Mouse (Mus musculus): ENCODE measurements at regions not wholly inside any gene's neighbourhood (a gene's known extent, or its start where the extent isn't known, plus 50 kb on each side); places are given as distances from the start of the nearest gene placed in this dataset.

DNA sequence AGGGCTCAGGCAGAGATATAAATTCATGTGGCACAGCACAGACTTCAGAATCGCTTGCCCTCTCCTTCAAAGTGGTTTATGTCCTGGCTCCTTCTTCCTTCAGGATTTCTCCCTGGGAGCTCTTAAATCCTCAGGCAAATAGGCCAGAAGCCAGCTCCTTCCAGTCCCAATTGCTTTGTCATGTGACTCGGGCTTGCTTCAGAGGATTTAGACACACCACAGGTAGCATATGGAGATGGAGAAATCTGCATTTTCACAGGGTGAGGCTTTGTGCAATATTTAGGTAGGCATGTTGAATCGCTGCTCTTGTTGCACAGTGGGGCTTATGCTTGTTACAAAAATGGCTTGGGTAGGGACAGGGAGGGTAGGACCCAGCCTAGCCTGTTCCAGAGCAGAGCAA is 309.8 kb downstream of the Cmpk2 start:
- no peak for DNase-seq

DNA sequence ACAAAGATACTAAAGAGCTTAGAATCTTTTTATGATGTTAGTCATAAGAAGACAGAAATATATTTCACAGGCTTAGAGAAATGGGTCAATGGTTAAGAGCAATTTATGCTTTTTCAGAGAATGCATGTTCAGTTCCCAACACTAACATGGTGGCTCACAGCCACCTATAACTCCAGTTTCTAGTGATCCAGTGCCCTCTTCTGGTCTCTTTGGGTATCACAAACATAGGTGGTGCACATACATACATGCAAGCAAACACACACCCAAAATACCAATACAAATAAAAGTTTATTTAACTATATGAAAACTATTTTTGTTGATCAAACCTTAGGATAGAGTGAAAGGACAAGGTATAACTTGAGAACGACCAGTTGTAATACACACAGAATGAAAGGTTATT is 308.0 kb downstream of the Cmpk2 start:
- DNase-seq, result no peak

DNA sequence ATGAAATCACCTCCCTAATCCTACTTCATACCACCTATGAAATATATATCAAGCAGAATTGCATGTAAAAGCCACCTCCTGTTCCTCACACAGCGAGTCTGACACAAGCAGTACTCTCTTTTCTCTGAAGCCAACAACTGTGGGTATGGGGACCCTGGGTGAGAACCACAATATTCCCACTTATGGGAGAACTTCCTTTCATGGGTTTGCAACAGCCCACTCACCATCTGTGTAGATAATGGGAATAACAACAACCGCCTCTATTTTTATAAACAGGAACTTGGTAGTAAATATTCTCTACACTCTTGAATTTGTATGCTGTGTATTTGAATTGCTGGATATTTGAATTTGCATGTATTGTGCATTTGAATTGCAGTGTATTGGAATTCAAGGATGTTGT is 305.0 kb downstream of the Cmpk2 start:
- DNase-seq, result no peak

DNA sequence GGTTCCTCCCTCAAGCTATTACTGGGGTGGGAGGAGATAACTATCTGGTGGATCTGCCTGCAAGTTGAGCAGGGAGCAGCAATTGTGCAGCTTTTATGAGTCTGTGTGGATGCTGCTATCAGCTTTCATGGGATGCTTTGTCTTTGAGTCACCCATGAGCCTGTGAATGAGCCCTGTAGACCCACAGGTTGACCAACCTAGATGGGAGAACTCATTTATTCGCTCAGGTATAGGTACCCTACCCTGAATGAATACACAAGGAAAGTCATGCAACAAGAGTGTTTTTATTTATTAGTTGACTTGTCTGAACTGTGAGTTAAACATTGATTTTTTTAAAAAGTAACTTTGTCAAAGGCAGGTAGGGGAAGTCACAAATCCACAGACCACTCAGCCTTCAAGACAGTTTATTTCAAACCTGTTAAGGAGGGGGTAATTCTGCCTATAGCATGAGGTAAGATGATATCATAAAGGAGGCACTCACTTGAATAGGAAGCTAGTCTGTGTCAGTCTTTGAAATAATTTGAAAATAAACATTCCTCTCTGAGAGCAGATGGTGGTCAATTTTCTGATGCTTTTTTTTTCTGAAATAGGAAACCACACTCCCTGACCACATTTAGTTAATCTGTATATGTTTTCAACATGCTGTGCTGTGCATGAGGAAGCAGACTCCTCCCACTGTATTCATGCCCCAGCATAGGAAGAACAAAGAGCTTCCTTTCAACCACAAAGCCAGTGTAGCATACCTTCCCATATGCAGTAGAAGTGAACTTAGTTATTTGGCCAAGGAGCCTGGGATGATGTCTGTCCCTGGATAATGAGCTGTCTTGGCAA is 302.0 kb downstream of the Cmpk2 start:
- no peak for DNase-seq

DNA sequence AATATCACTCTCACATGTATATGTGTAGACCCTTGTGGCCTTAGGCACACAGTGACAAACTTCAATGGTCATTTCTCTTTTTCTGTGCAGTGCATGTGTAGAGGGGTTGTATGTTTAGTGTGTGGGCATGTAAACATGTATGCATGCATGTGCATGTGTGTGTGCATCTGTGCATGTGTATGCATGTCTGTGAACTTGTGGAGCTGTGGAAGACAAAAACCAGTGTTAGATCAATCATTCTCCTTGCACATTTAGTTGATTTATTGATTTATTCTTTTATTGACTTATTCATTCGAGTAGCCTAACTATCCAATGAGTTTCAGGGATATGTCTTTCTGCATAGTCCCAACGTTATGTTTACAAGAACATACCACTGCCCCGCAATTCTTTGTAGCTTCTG is 298.5 kb downstream of the Cmpk2 start:
- DNase-seq, result no peak

DNA sequence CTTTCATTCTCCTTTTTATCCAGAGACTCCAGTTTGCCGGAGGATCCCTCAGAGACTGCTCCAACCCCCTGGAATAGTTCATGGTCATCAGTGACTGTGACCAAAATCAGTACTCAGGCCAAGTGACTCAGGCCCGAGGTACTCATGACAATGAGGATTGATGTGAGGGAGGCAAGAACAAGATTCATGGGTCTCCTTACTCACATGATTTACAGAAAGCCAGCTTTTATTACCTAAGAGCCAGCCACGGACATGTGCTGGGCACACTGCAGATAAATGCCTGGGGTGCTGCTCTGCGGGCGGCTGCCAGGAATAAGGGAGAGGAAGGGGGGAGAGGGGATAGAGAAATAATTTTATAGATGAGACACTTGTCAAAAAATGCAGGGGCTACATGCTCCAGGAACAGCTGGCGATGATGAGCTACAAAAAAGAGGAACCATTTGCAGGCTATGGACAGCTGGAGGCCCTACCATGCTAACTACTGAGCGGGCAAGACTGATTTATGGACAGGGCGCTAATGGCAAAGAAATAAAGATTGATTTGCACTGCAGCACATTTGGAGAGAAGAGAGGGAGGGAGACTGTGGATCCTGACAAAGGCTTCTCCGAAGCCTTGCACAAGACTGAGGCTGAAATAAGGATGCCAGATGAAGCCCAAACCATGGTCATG is 289.8 kb downstream of the Cmpk2 start:
- DNase-seq, result no peak

DNA sequence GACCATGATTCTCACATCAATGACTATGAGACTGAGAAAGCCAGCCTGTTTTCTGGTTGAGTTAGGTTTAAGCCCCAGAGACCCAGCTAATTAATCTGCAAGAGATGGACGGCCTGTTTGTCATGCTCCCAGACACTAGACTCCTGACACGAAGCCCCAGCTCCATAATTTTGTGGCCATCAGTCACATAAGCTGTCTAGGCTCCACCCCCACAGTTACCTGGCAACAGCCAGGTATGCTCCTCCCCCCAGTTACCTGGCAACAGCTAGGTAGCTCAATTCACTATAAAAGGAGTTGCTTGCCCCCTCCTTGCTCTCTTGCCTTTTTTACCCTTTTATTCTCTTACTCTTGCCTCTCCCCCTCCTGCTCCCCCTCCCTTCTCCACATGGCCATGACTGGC is 287.3 kb downstream of the Cmpk2 start:
- DNase-seq, result no peak

DNA sequence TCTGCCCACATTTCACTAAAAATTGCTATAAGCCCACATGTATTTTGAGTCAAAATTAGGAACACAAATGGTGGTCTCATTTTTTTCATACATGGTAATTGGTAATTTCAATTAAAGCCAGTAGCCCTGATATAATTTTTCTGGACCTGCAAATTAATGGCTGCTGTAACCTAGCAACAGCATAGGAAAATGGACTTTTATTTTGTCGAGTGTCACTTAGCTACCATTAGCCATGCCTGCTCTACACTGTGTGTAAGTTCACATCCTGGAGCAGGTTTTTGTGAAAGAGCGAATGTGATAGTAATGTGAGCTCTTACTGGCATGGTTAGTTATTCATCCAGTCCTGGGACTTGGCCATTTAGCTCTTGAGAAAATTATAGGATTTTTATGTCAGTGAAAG is 285.6 kb downstream of the Cmpk2 start:
- no peak for DNase-seq

DNA sequence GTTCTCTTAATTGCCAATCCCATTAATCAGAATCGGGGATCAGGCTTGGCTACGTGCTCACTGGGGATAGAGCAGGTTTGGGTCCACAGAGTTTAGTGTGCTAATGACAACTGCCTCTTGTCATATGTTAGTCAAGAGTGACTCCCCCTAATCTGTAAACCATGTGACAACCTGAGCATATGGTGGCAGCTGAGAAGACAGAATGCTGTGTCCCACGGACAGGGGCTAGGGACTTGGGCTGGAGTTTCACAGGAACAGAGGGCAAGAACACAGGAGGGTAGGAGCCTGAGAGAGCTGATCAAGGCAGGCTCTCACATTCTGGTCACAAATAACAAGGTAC is 265.5 kb downstream of the Cmpk2 start:
- DNase-seq, result no peak

DNA sequence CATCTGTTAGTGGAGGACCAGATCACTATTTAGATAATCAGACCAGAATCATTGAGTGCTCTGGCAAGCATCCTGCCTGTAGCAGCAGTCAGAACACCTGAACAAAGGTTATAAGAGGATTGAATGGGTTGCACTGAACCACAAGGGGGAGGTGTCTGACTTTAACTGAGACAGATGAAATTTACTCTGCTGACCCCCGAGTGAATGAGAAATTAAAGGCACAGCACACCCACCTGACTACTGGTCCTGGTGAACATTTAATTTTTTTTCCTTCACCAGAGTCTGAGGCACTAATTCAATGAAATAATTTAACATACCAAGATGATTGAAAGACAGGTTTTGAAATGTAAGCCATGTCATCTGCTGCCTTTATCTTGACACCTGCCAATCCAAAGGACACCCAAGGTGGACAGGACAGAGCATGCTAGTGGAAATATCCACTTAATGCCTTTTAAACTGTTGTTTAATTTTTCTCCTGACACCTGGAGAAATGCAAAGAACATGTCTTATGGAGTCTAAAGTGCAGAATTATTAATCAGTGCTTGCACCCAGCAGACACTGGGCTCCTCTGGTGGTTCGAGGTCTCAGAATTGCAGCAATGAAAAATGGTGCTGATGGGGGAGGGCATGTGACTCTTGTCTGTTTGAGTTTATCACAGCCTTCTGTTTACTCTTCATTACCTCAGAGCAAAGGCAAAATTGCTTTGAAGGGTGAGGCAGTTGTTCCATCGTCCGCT is 265.0 kb downstream of the Cmpk2 start:
- DNase-seq, result no peak

DNA sequence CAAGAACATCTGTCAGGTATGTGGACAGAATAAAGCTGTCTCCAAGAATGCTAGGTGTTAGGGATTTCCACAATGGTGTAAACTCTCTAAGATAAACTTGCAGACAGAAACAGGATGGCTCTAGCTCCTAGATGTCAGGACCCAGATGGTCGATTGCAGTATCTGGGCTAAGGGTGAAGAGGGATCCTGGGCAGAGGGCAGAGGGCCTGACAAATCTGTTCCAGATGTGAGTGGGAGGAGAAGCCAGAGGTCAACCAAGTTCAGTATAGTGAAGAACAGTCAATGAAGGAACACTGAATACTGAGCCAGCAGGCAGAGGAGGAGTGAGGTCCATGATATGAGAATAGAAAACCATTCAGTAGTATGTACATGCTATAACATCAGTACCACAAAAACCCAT is 254.4 kb downstream of the Cmpk2 start:
- no peak for DNase-seq

DNA sequence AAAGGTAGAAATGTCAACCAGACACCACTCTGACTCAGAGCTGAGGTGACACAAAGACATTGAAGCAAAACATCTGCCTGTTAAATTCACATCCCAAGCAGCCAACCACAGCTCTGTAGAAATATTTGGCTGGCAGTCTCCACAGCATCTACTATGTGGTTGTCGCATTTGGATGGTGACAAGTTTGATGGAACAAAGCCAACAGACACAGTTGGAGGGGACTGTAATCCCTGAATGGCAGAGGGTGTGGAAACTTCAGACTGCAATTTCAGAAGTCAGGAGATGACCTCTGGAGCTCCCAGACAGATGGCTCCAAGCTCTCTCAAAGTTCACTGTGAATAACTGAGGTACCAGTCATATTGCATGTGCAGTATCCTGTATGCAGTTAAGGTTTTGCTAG is 229.8 kb downstream of the Cmpk2 start:
- DNase-seq, result no peak

DNA sequence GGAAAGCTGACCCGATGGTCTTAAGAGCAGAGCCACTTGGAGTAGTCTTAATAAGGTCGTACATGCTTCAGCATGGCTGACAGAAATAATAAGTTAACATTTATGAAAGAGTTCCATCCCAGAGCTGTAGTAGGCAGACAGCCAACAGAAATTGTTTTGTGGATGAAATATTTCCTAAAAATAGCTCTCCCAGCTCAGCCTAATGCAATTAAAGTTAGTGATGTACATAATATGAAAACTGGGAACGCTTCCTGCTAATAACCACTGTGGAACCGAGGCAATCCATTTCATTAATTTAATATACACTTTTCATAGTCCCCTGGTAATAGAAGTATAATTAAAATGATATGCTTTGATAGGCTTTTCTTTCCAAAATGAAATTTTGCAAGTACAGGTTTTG is 219.0 kb downstream of the Cmpk2 start:
- DNase-seq, result no peak

DNA sequence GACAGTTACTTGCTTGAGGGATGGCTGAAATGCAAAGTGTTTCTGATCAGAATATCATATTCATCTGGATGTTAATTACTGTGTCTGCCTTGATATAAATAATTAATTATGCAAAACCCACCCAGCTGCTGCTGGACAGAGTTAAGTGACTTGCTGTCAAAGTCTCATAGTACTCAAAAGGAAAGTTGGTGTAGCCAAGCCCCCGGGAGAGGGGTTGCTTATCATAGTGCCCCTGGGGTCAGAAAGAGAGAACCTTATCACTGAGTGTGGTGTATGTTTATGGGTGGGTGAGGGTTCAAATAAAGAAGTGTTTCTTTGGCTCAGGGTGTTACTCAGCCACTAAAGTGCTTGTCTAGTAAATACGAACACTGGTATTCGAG is 211.6 kb downstream of the Cmpk2 start:
- no peak for DNase-seq

DNA sequence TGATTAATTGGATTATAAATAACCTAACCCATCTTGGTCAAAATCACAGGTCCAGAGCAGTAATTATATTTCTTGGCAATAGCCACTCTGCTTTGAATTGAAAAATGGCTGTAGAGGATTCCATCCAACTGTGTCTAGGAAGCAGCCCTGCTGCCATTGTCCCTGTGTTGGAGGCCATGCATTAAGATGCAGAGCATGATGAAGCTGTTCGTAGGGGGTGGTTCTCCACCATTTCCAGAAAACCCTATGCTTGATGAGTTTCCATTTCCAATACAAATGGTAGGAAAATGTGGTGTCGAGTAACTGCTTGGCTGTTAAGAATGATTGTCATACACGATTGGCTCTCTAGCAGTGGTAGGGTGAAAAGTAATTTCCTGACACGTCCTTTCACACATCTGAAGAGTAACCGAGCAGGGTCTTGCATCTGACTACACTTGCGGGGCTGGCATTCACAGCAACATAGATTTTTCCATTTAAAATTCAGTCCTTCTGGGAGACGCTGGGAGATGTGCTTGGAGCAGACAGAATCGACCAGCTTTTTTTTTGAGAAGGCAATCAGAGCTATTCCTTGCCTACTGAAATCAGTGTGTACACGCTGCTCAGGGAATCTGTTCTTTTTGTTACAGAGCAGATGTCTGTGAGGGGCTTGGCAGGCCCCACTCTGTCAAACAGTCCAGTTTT is 211.0 kb downstream of the Cmpk2 start:
- DNase-seq, result no peak

DNA sequence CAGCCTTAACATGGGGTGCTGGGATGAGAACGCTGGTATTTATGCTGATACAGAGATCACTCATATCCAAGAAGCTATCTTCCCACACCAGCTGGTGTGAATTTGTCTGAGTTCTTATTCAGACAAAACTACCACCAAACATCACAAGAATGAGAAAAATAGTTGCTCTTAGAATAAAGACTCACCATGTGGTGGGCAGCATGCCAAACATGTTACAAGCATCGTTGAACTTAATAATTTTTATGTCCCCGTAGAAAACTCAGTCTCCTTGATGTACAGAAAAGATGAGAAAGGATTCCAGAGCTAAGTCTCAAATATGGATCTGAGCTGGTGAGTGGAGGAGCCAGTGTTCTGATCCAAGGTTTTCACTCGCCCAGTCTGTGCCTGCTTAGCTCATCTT is 196.5 kb downstream of the Cmpk2 start:
- DNase-seq, result no peak

DNA sequence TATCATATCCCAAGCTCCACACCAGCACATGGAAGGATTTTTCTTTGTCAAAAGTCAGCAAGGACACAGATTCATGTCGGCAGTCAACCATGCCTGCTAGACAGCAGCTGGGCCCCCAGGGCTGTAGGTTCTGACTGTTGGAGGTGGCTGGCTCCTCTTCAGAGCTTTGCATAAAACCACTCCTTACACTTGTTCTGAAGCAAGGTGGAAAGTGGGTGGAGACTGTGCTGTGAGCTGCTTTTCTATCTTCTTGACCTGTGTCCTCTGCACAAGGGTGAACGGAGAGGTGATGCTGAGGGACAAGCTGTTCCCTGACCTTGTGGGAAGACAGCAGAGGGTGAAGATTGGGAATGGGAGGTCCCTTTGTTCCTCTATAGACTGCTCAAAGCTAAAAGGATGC is 185.2 kb downstream of the Cmpk2 start:
- no peak for DNase-seq

DNA sequence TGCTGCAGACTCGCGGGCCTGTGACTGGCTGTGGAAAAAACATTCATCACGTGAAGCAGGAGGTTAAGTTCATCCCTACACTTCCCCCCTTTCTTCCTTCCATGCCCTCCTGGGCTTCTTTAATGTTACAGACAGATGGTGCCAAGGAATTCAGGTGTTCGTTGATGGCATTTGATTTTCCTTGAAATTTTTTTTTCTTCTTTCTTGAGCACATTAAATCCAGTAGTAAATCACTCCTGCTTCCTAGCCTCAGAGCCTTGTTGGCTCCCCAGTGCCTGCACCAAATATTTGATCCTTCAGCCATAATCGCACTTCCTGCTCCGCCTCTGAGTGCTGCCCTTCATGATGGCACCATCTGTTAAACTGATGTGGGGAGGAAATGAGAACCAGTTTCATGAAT is 184.8 kb downstream of the Cmpk2 start:
- no peak for DNase-seq

DNA sequence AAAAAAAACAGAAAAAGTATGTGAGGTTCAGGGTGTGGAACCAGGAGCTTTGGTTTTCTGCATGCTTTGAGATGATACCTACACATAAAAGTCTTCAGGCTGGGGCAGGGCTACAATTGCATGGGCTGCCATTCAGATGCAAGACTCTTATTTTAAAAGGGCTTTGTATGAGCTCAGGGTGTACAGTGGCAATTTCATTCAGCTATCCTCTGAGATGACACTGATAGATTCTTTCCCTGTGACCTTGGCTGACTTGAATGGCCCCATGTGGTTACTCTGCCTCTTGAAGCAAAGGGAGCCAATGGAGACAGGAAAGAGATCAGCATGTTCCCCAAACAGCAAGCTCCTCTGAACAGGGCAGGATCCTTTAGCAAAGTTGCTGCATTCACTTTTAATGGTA is 177.1 kb downstream of the Cmpk2 start:
- DNase-seq, result no peak

DNA sequence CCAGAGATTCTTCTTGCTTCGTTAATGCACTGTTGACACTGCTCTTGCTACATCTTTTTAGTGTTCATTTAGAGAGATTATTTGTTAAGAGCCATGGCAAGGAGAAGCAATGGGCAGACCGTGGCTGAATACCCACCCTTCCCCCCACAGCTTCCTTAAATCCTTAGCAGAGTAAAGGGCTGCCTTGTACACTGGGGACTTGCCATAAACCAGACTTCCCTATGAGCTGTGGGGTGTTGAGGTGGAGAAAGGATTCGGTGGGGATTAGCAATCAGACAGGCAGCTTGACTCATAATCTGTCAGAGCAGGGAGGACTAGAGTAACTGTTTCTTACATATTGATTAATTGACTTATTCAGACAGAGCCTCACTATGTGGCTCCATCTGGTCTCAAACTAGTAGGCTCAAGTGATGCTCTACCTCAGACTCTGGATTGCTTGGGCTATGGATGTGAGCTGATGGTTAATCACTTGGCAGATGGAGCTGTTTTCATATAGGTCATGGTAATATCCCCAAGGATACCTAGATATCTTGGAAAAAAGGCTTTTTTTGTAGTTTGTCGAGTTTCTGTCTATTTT is 166.7 kb downstream of the Cmpk2 start:
- no peak for DNase-seq

DNA sequence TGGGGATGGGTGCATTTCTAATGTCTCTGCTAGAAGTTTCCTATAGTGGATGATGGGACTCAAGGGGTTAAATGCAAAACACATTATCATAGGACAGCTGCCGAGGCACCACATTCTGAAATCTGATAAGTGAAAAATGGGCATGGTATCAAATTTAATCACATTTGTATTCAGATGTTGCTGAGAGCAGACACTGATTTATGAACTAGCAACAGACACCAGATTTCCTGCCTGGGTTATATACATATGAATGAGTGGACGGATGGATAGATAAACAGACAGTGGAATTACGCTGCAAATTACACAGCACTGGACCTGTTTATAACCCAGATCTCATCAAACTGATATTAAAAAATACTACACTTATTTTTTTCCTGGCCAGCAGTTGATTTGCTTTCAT is 166.2 kb downstream of the Cmpk2 start:
- no peak for DNase-seq

DNA sequence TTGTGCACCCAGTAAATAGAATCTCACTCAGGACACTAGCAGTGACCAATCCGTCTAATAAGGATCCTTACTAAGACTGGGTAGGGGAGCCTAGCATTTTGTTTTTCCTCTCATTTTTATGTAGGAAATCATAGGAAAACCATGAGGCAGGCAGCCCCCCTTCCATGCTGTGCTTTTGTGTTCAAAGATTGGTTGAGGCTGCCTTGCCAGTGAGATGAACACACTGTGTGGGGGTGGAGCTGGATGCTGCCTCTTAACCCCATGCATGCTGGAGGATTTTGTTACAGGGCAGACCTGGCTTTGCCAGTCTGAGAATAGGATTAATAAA is 162.8 kb downstream of the Cmpk2 start:
- no peak for DNase-seq

DNA sequence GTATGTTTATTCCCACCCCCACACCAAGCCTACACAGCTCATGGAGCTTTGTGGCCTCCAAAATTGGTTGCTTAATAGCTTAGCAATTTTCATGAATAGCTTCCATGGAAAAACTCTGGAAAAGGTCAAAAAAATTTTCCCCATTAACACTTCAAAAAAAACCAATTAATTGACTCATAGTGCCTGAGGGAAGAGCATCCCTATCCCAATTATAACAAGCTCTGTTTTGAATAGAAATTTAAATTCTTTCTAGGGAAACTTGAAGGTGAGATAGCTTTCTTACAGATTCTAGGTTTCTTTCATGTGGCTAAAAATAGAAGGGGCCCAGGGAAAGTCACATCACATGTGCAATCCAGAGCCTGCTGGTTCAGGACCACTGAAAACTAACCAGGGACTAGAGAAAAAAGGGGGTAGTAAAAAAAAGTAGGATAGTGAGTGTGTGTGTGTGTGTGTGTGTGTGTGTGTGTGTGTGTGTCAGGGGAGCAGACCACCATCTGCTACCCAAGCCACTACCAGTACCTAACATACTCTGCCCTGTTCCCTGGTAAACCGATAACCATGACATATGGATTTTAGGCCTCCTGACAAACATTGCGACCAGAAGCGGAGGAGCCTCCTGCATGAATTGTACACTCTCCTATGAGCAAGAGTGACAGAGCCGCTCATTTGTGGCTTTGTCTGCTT is 162.2 kb downstream of the Cmpk2 start:
- DNase-seq, result no peak

All from thymus, adult 18-20 months (tissue).